Mouse (Mus musculus) megakaryocyte, adult 5-6 weeks (primary cell): ENCODE measurements around the gene Dock6. TPM values are rescaled to one million over a fixed set of nuclear protein-coding genes. Genes with fewer than 3 reads are reported as not detected.
"Not testable (repeated sequence)": the region's sequence is repeated elsewhere in the genome, so short reads cannot be mapped to it uniquely, and the experiment has no call there.

Experiments
- ATAC-seq: 2 replicates; pipeline ENCODE4 v1.8.0; 2016; ENCODE audit warnings: mild to moderate bottlenecking, inconsistent platforms; ENCODE audit not compliant: poor library complexity, severe bottlenecking
- total RNA-seq, 2 experiments: library from RNA; stranded (forward) in 1 of 2; stranded (reverse) in 1 of 2; fragments of 153-499, 151-499 nt in 1 of 2; fragments of 221-1000, 200-1000 nt in 1 of 2; gene quantifications; 2 replicates each; pipeline versions ENCODE4 v1.2.3 to v1.2.4; 2015 to 2017

The Dock6 gene
- total RNA-seq (2015), result 2.3 and 2.6 TPM in 2 replicates
- total RNA-seq (2017), result 1.3 and 1.5 TPM in 2 replicates

DNA sequence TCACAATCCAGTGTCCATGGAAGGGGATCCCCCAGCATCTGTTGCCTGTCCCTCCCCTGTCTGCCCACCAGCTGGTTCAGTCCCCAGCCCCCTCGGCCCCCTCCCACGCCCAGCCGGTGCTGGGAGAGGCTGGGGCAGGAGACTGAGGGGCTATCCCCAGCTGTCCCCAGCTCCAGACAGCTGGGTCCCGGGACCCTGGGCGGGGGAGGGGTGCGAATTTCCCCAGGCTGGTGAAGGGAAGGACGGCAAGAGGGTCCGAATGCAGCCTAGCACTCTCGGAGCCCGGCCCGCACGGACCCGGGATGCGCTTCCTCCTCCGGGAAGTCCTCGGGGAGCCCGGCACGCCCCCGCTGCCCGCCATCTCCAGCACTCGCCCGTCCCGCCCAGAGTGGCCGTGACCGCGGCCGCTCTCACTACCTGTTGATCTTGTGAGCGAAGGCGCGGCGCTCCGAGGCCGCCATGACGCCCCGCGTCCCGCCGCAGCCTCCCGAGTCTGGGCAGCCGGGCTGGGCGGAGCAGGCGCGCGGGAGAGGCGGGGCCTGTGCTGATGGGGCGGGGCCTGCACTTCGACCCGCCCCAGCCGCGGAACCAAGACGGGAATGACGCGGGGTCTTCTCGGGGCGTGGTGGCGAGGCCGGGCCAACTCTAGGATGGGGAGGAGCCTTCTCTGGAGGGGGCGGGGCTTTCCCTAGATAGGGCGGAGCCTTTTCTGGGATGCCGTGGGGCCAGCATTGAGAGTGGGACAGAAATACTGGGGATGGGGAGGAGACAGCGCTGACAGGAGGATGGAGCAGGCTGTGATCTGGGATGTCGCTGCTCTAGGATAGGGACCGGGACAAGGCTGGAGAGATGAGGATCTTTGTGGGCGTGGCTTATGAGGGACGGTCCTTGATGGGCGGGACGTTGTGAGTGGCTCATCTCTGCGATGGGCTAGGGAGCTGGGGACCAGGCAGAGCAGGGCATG lies at the start of gene Dock6:
Gene Dock6 (minus strand): TSS at position 508 of the 964 bp plus-strand sequence.
- peak; percentile 95 for ATAC-seq

DNA sequence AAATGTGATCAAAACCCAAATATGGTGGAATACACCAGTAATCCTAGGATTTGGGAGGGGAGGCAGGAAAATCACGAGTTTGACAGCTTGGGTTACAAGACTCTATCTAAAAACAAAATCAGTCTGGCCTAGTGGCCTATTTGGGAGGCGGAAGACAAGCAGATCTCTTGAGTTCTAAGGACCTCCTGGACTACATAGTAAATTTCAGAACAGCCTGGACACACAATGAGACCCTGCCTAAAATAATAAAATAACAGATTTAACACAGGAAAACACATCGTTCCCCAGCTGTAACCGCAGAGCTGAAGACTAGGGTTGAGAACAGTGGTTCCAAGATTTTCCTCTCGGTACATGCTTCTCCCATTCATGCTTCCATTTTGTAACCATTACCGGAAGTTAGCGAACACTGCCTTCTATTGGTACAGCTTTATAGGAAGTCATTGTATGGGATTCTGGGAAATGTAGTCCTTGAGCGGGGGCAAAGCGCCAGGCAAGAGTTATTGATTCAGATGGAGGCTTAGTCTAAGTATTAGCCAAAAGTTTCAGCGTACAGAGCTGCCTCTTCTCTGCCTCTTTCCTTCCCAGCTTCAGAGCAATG lies 48.9 kb upstream of the Dock6 start:
- peak; percentile 97 for ATAC-seq

DNA sequence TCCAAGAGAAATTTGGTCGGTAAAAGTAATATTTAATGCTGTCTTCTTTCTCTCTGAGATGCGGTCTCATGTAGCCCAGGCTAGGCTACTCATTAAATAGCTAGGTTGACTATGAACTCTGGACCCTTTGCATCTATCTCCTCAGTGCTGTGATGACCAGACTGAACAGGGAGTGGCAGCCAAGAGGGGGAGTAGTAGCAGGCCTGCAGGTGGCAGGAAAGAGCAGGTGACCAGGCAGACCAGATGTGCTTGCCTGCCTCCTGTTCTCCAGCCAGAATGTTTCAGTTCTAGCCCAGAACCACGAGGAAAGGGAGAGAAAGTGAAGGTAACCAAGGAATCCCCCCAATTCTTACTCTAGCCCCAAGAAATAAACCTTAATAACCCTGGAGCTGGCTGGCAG lies 36.8 kb upstream of the Dock6 start:
- peak; percentile 70 for ATAC-seq

DNA sequence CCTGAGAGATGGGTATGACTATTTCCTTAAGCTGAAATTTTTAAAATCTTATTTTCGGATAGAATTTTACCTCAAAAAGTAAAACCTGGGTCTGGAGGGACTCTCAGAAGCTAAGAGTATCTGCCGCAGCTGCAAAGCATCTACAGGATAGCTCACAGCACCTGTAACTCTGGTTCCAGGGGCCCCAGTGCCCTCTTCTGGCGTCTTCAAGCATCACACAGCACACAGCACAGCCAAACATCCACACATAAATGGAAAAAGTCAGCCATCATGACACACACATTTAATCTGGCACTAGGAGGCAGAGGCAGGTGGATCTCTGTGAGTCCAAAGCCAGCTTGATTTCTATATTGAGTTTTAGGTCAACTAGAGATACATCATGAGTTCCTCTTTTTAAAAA lies 24.2 kb upstream of the Dock6 start:
- no peak for ATAC-seq

DNA sequence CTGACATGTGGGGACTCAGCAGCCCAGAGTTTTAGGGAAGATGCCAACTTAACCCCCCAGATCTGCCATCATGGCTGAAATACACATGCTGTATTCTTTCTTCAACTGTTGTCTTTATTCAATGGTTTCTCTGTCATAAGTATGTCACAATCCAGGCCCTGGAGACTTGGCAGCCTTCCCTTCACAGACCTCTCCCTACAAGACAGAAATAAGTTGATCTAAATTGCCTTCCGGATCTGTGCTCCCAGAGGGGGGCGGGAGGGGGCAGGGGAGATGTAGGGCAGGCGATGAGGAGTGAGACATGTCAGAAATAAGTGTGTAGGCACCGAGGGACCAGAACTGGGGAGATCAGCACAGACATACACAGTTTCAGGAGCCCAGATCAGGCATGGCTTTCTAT lies 19.8 kb upstream of the Dock6 start:
- no peak for ATAC-seq

DNA sequence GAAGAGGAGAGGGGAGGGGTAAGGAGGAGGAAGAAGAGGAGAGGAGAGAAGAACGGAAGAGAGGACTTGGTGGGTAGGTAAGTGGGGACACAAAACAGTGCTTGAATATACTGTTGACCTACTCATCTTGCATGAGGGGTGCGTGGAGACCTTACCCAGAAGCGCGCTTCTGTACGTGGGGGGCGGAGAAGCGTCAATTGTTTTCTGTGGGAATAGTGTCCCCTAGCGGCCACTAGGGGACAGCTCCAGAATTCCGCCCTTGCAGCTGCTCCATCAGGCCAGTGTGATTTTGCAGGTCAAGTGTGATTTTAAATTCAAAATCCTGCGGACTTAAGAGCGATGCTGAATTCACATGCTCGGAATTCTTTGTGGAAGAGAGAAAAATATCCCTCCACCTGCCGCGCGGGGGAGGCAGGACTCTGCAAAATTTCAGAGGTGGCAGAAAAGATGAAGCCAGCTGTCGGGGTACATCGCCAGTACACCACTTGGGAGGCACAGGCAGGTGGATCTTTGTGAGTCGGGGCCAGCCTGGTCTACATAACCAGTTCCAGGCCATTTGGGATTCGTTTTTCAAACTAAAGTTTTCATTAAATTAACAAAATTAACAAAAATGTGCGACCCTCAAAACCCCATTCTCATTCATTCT lies 18.6 kb upstream of the Dock6 start:
- peak; percentile 67 for ATAC-seq

DNA sequence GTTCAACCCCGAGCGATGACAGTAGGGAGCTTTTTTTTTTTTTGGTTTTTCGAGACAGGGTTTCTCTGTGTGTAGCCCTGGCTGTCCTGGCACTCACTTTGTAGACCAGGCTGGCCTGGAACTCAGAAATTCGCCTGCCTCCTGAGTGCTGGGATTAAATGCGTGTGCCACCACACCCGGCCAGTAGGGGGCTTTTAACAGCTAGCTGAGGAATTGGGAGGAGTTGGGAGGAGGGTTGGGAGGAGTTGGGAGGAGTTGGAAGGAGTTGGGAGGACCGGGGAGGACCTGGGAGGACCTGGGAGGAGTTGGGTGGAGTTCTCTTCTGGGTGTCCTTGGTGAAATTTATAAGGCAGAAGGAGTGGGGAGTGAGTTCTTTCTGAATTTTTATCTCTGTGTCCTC lies 16.9 kb upstream of the Dock6 start:
- not testable (repeated sequence) for ATAC-seq

DNA sequence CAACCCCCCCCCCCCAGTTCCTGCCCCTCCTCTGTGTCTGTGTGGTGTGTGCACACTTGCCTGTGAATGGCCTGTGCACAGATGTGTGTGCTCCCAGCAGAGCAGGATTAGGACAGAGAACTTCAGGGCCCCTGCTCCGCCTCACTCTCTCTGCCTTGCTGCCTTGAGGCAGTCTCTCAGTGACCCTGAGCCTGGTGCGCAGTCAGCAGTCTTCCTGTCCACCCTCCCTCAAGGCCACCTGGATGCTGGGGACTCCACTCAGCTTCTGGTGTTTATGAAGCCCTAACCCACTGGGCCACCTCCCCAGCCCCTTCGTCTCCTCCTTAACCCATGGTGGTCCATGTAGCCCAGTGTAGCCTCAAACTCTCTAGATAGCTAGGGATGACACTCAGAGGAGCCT lies 15.3 kb upstream of the Dock6 start:
- ATAC-seq, result no peak

DNA sequence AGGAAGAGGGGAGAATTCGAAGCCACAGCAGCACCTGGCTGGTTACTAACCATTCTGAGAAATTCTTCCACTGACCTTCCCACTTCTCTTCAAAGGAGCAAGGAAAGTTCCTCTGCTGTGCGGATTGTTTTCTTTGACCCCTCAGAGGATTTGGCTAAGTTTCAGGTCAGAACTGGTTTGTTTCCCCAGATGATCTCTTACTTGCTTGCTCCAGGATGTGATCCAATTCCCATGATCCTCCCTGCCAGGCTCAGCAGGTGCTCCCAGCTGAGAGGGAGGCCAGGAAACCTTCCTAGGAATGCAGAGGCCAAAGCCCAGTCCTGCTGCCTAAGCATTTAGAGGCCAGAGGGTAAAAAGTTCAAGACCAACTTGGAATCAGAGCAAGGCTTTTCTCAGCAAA lies 14.2 kb upstream of the Dock6 start:
- no peak for ATAC-seq

DNA sequence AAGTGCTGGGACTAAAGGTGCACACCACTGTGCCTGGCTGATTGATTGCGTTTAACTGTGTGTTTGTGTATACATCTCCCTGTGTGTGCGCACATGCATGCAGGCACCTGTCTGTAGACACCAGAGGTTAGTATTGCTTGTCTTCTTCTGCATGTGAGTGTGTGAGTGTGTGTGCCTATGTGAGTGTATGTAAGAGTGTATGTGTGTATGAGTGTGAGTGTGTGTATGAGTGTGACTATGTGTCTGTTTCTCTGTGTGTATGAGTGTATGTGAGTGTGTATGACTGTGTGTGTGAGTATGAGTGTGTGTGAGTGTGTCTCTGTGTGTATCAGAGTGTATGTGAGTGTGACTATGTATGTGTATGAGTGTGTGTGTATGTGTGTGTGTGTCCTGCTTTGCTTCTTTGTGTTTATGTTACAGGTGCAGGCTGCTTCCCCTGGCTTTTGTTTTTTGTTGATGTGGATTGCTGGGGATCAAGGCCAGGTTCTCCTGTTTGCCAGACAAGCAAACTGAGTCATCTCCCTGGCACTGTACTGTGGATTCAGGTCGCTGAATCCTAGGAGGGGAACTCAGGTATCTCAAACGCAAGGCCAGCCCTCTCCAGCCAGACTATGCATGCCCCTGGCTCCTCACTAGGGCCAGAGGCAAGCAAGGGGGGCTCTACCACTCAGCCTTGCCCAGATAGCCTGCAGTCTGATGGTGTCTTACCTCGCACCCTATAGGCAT lies 13.4 kb upstream of the Dock6 start:
- no peak for ATAC-seq

DNA sequence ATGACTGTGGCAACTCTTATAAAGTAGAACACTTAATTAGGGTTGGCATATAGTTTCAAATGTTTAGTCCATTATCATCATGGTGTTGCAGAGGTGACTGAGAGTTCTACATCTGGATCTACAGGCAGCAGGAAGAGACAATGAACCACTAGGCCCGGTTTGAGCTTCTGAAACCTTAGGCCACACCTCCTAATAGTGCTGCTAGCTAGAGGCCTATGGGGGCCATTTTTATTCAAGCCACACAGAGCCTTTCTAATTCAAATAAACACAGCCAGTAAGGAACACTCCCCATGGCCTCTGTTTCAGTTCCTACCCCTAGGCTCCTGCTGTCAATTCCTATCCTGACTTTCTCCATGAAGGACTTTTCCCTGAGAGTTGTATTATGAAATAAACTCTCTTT lies 9.7 kb upstream of the Dock6 start:
- no peak for ATAC-seq

DNA sequence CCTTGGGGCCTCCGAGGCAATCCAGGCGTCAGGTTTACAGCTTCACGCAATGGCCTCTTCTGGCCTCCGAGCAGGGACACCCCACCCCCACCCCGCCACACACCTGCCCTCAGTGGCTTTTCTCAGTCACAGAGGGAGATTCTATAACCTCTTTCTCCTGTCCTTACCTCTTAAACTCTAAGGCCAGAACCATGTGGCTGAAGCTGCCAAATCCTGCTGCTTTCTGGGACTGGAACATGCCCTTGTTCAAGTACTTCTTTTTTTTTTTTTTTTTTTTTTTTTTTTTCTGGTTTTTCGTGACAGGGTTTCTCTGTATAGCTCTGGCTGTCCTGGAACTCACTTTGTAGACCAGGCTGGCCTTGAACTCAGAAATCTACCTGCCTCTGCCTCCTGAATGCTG lies 7.9 kb upstream of the Dock6 start:
- not testable (repeated sequence) for ATAC-seq

DNA sequence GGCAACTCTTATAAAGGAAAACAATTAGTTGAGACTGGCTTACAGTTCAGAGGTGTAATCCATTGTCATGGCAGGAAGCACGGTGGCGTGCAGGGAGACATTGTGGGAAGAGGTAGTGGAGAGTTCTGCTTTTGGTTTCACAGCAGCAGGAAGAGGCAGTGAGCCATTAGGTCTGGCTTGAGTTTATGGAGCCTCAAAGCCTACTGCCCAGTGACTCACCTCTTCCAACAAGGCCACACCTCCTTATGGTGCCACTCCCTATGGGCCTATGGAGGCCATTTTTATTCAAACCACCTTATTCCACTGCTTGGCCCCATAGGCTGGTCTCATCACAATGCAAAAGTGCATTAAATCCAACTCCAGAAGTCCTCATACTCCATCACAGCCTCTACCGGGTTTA lies 7.2 kb upstream of the Dock6 start:
- ATAC-seq, result peak; percentile 54

DNA sequence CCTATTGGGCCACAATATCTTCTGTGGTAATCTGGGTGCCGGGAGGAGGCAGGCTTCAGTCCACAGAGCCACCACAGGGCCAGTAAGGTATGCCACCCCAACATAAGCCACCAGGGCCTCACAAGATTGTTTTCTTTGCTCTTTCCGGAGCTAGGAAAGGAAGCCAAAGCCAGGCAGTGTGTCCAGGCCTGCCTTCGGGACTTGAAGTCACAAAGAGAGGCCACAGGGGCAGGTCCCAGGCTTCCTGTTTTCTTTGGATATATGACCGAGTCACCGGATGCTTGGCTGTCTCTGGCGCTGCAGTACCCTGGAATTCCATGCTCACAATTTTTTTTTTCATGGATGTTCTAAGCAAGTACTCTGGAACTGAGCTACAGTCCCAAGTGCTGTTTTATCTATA lies 5.6 kb upstream of the Dock6 start:
- ATAC-seq, result no peak

DNA sequence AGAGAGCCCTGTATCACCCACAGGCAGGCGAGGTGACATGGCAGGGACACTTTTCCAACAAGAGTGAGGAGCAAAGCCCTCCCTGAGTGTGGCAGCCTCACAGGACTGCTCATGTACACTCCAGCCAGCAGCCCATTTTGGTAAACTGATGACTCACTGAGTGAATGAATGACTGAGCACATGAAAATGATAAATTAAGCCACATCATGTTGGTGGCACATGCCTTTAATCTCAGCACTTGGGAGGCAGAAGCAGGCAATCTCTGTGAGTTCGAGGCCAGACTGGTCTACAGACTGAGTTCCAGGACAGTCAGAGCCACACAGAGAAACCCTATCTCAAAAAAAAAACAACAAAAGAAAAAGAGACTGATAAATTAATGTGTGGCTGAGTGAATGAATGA lies 5.1 kb upstream of the Dock6 start:
- ATAC-seq, result no peak

DNA sequence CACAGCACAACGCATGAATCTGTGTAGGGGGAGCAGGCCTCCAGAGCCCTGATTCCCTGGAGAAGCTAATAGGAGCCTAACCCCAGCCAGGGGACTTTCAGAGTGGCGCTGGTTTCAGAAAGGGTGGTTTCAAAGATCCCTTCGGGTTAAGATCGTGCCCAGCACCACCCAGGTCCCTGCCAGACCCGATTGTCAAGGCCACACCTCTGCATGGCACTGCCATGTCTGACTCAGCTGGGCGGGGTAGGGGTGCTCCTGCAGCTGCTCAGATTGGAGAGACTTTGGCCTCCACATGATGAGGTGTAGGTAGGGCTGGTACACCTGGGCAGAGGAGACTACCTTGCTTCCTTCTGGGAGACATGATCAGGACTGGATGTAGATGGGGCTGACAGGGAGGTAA lies 2.5 kb upstream of the Dock6 start:
- no peak for ATAC-seq

DNA sequence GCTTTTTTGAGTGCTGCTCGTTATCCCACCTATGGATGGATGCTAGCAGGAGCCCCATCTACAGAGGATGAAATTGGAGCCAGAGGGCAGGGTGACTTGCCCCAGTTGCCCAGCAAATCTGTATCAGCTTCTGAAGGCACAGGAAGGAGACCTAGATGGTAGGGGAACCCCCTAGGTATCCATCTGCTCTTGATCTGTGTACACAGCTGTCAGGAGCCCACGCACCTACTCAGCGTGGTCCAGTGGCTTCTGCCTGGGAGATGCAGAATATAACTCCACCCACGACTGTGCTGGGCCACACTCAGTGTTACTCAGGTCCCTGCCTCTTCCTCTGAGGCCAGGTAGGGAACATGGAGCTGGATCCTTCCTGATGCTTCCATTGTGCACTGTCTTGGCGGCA lies 1.5 kb upstream of the Dock6 start:
- ATAC-seq, result no peak

DNA sequence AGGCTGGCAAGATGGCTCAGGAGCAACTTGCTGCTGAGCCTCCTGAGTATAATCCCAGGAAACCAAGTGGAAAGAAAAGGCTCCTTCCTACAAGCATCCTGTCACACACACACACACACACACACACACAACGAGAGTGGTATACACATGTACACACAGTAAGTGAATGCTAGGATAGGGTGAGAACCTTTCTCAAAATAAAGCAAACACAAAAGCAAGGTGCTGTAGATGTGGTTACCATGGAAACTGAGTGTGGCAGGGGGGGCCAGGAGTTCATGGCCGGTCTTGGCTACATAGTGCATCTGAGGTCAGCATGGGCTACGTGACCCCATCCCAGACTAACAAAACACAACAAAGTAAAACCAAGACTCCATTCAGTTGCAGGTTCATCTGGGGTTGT lies 1.4 kb downstream of the Dock6 start:
- ATAC-seq, result no peak

DNA sequence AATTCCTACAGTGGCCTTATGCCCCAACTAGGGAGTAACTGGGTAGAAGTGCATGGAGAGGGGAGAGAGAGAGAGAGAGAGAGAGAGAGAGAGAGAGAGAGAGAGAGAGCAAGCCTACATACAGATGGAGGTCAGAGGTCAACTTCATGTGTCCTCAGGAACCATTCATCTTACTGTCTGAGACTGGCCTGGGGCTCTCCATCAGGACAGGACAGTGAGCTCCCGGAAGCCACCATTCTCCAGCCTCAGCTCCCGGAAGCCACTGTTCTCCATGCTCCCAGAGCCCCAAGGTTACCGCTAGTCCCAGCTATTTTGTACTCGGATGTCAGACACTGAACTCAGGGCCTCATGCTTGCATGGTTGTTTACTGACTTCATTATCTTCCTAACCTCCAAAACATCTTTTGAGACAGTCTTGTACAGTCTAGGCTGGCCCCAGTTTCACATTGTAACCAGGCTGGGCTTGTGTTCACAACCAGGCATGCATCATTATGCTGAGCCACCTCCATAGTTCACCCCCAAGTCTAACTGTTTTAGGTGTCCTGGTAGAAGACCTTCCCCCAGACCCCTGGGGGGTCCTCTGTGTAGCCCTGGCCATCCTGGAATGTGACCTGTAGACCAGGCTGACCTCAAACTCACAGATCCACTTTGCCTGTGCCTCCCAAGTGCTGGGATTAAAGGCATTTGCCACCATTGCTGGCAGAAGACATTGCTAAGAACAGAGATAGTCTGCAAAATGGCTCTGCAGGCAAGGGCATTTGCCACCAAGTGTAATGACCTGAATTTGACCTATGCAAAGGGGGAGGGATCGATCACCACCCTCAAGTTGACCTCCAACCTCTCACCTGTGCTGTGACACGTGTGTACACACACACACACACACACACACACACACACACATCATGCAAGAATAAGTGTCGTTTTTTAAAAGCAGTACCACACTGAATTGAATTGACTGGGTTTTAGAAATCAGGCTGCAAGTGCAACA lies 2.5 kb downstream of the Dock6 start:
- no peak for ATAC-seq

DNA sequence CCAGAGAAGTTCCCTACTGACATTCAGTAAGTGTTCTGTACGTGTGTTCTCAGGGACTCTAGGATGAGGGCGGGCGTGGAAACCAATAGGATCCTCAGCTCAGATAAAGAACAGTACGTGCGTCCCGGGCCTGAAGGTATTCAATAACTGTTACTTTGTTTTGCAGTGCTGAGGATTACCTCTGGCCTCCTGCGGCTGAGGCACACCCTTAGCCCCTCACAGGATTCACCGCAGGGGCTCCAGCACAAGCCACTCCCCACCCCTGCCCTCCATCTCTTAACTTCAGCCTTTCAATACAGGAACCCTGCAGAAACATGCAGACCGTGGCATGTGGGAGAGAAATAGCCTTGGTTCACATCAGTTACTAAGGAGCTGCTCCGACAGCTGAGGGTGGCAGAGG lies 4.5 kb downstream of the Dock6 start:
- no peak for ATAC-seq
